Mouse (Mus musculus): ENCODE measurements around the gene Adam19. TPM values are rescaled to one million over a fixed set of nuclear protein-coding genes. Genes with fewer than 3 reads are reported as not detected.

Gene Adam19
- polyA plus RNA-seq, 1 experiment from 2014 or later: 27.0 TPM

DNA sequence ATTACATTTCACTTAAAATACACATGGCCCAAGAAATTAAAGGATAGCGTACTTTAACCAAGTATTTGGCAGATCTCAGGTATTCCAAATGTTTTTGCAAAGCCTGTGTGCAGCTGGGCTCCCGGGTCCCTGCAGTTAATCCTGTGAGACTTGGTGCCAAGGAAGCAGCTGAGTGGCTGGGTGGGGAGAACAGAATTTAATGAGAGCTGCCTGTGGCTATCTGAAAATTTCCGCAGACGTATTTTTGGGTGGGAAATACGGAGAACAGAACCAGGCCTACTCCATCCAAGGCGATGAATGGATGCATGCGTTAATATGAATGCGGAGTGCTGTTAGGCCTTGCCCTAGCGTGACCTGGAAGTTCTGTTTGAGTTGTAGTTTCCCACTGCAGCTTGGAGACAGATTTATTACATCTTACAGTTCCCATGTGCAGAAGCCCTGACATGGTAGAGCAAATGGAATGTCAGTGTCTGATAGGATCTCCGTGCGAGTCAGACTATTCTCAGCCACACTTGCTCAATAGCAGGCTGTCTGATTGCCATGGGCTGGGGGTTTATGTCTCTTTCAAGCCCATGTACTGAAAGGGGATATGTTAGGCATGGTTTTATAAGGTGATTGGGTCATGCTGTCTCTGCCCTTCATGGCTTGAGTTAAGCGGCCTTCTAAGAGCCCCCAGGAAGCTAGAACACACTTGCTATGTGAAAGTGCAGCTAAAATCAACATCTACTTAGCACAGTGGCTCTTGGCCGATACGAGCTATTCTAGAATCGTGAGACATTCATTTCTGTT is 17.5 kb downstream of the Adam19 start:
- peaks cover 47% of the 10 kb centered on the region for H3K36me3 ChIP-seq (ENCODE audit: insufficient read depth)
- peaks cover 27% of the 10 kb centered on the region for H3K4me1 ChIP-seq (ENCODE audit: insufficient read depth)
- H3K4me2 ChIP-seq: no peak overlapping the region
- H3K27me3 ChIP-seq (ENCODE audit: insufficient read depth, low read length): no peaks in the 10 kb centered on the region
- 53% methylated on average over 15 of the region's 15 CpGs for whole genome bisulfite sequencing
- H3K9me3 ChIP-seq (ENCODE audit: low read depth, low read length): no peaks in the 10 kb centered on the region
- DNase-seq (peak; percentile 49), ATAC-seq (ENCODE audit: insufficient read depth) (no peak)
- H3K9ac ChIP-seq: no peak overlapping the region
- no peak for TF ChIP-seq CTCF (IDR thresholded peaks at IDR 0.05; ENCODE audit: low read depth)
- no peak overlapping the region for H3K4me3 ChIP-seq (ENCODE audit: low read depth, low read length)
- peak overlapping the region; percentile 69; the same call in 1 of the 2 replicates for H3K27ac ChIP-seq (ENCODE audit: low read depth)

- Histone ChIP-seq H3K9me3 (ENCODE audit: low read depth, low read length) (no peaks in the 10 kb centered on the region), H3K36me3 (ENCODE audit: insufficient read depth) (peaks cover 54% of the 10 kb centered on the region), H3K4me2 (no peak overlapping the region), H3K27me3 (ENCODE audit: insufficient read depth, low read length) (no peaks in the 10 kb centered on the region), H3K4me3 (ENCODE audit: low read depth, low read length) (no peak overlapping the region), H3K9ac (no peak overlapping the region), H3K27ac (ENCODE audit: low read depth) (peak overlapping the region; percentile 69; the same call in 1 of the 2 replicates), H3K4me1 (ENCODE audit: insufficient read depth) (peaks cover 21% of the 10 kb centered on the region)
- WGBS: 84% methylated on average over 17 of the region's 17 CpGs
- ATAC-seq (ENCODE audit: insufficient read depth) (no peak), DNase-seq (no peak)
- no peak for TF ChIP-seq CTCF (IDR thresholded peaks at IDR 0.05; ENCODE audit: low read depth)
Observed at GRCm38 (mm10) chr11:46073850-46074688, 18.3 kb downstream of the Adam19 start.

DNA sequence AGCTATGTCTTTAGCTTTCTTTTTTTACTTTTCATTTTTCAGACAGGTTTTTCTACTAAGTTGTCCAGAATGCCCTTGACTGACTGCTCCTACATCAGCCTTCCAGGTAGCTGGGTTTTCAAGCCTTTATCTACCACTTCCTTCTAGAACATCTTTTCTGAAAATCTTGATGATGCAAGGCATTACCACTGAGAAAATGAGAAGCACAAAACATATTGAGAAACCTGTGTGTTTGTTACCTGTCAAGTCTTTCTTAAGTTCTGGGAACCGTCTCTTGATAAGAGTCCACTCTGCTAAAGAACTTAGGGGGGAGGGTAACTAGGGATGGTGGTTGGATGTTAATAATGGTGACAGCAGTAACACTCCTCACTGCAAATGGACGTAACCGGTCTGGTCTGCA is 19.7 kb downstream of the Adam19 start:
- Histone ChIP-seq H3K9me3 (ENCODE audit: low read depth, low read length) (no peaks in the 10 kb centered on the region), H3K4me3 (ENCODE audit: low read depth, low read length) (no peak overlapping the region), H3K27me3 (ENCODE audit: insufficient read depth, low read length) (no peaks in the 10 kb centered on the region), H3K4me2 (no peak overlapping the region), H3K27ac (ENCODE audit: low read depth) (no peak overlapping the region), H3K9ac (no peak overlapping the region), H3K36me3 (ENCODE audit: insufficient read depth) (peaks cover 56% of the 10 kb centered on the region), H3K4me1 (ENCODE audit: insufficient read depth) (peaks cover 12% of the 10 kb centered on the region)
- WGBS: 77% methylated on average over 3 of the region's 3 CpGs
- TF ChIP-seq CTCF (IDR thresholded peaks at IDR 0.05; ENCODE audit: low read depth): no peak
- DNase-seq (no peak), ATAC-seq (ENCODE audit: insufficient read depth) (no peak)

- DNase-seq (no peak), ATAC-seq (ENCODE audit: insufficient read depth) (no peak)
- Histone ChIP-seq H3K4me3 (ENCODE audit: low read depth, low read length) (no peak overlapping the region), H3K27ac (ENCODE audit: low read depth) (peak overlapping the region; percentile 36; the same call in 1 of the 2 replicates), H3K27me3 (ENCODE audit: insufficient read depth, low read length) (no peaks in the 10 kb centered on the region), H3K4me1 (ENCODE audit: insufficient read depth) (peaks cover 12% of the 10 kb centered on the region), H3K9ac (no peak overlapping the region), H3K36me3 (ENCODE audit: insufficient read depth) (peaks cover 47% of the 10 kb centered on the region), H3K4me2 (no peak overlapping the region), H3K9me3 (ENCODE audit: low read depth, low read length) (no peaks in the 10 kb centered on the region)
- 92% methylated on average over 11 of the region's 11 CpGs for WGBS
- TF ChIP-seq CTCF (IDR thresholded peaks at IDR 0.05; ENCODE audit: low read depth): no peak
Observed at GRCm38 (mm10) chr11:46076442-46077158, 20.8 kb downstream of the Adam19 start.

DNA sequence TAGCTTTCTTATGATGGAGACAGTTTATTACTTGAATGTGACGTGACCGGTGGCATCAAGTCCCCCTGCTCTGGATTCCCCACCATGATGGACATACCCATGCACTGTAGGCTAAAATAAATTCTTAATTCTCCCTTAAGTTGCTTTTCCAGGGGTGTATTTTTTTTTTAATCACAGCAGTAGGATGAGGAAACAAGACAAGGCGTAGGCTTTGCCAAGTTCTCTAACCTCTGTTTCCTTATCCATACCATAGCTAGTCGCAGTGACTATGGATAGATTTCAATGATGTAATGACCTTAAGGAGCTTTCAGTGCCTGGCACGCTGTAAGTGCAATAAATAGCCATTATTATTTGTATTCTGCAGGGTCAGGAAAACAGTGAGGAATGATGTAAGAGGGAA is 21.5 kb downstream of the Adam19 start:
- WGBS: 86% methylated on average over 5 of the region's 5 CpGs
- 0 out of 2 replicates have a peak, but pooled peaks have one; percentile 1 for ATAC-seq (ENCODE audit: insufficient read depth)
- H3K27ac ChIP-seq (ENCODE audit: low read depth): peak overlapping the region; percentile 36; the same call in 1 of the 2 replicates

DNA sequence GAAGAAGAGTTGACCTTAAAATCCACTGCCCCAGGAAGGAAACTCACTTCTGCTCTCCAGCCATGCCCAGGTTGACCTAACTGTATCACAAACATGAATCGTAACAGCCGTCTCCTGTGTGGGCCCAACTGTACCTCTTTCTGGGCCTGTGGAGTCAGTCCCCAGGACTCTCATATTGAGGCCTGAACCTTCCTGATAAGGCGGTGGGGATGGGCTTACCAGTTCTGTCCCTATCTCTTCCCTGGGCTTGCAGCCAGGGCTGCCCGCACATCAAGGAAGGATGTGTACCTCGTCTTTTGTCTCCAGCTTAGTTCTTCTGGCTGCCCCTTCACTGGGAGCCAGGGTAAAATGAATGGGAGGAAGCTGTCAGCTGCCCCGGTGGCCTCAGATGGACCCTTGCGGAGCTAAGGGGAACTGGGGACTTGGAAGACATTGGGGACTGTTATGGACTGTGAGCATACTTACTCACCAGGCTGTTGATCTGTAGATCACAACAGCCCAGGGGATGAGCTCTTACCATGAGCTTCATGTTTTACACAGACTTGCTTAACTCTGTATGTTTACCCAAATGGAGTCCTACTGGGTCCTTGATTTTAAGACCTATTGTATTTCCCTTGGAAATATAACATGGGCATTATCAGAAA is 22.1 kb downstream of the Adam19 start:
- DNase-seq (no peak), ATAC-seq (ENCODE audit: insufficient read depth) (peak; percentile 53)
- H3K4me1 ChIP-seq (ENCODE audit: insufficient read depth): peaks cover 12% of the 10 kb centered on the region
- H3K27me3 ChIP-seq (ENCODE audit: insufficient read depth, low read length): no peaks in the 10 kb centered on the region
- H3K9me3 ChIP-seq (ENCODE audit: low read depth, low read length): no peaks in the 10 kb centered on the region
- peak overlapping the region; percentile 13; the same call in 1 of the 2 replicates for H3K27ac ChIP-seq (ENCODE audit: low read depth)
- WGBS: 69% methylated on average over 7 of the region's 7 CpGs
- no peak overlapping the region for H3K4me3 ChIP-seq (ENCODE audit: low read depth, low read length)
- H3K9ac ChIP-seq: no peak overlapping the region
- no peak for TF ChIP-seq CTCF (IDR thresholded peaks at IDR 0.05; ENCODE audit: low read depth)
- H3K36me3 ChIP-seq (ENCODE audit: insufficient read depth): peaks cover 42% of the 10 kb centered on the region
- H3K4me2 ChIP-seq: no peak overlapping the region

More for the DNA sequence above, 21.5 kb downstream of the Adam19 start:
- no peak for DNase-seq
- Histone ChIP-seq H3K4me1 (ENCODE audit: insufficient read depth) (peaks cover 12% of the 10 kb centered on the region), H3K9ac (no peak overlapping the region), H3K27me3 (ENCODE audit: insufficient read depth, low read length) (no peaks in the 10 kb centered on the region), H3K4me3 (ENCODE audit: low read depth, low read length) (no peak overlapping the region), H3K36me3 (ENCODE audit: insufficient read depth) (peaks cover 46% of the 10 kb centered on the region), H3K9me3 (ENCODE audit: low read depth, low read length) (no peaks in the 10 kb centered on the region), H3K4me2 (no peak overlapping the region)
- TF ChIP-seq CTCF (IDR thresholded peaks at IDR 0.05; ENCODE audit: low read depth): no peak
